Mouse (Mus musculus) liver, embryonic 13.5 days (tissue): ENCODE measurements around the gene Dpy19l2. TPM values are rescaled to one million over a fixed set of nuclear protein-coding genes. Genes with fewer than 3 reads are reported as not detected.

ENCODE experiments used
- ATAC-seq: fragments of 200-750 bp; cut with Nextera tagmentation; 2 replicates; pipeline ENCODE4 v1.8.0; 2017; ENCODE audit warnings: low read depth, mild to moderate bottlenecking, moderate number of reproducible peaks, moderate library complexity
- DNase-seq: peaks from one replicate; pipeline ENCODE4 v3.0.0; 2022
- H3K27ac ChIP-seq: fragments of 300-500 bp; sonication (generic); 2 replicates; pipeline ENCODE4 v1.5.1; 2015; ENCODE audit warnings: moderate library complexity, mild to moderate bottlenecking, inconsistent platforms
- H3K27me3 ChIP-seq: fragments of 300-500 bp; sonication (generic); 2 replicates; pipeline ENCODE4 v1.6.1; 2015; ENCODE audit warnings: mild to moderate bottlenecking, inconsistent platforms
- H3K36me3 ChIP-seq: fragments of 300-500 bp; sonication (generic); 2 replicates; pipeline ENCODE4 v1.6.1; 2015; ENCODE audit warnings: mild to moderate bottlenecking, inconsistent platforms
- H3K4me1 ChIP-seq: fragments of 300-500 bp; sonication (generic); replicated peaks from 2 replicates; pipeline ENCODE4 v1.6.1; 2015; ENCODE audit warnings: inconsistent platforms
- H3K4me2 ChIP-seq: fragments of 300-500 bp; sonication (generic); 2 replicates; pipeline ENCODE4 v1.6.1; 2015; ENCODE audit warnings: inconsistent platforms, mild to moderate bottlenecking, moderate library complexity
- H3K4me3 ChIP-seq: fragments of 300-500 bp; sonication (generic); replicated peaks from 2 replicates; pipeline ENCODE4 v1.5.1; 2015; ENCODE audit warnings: mild to moderate bottlenecking, inconsistent platforms
- H3K9ac ChIP-seq: fragments of 300-500 bp; sonication (generic); 2 replicates; pipeline ENCODE4 v1.6.1; 2015; ENCODE audit warnings: mild to moderate bottlenecking, inconsistent platforms
- H3K9me3 ChIP-seq: fragments of 300-500 bp; sonication (generic); replicated peaks from 2 replicates; pipeline ENCODE4 v1.6.1; 2016; ENCODE audit warnings: inconsistent platforms
- WGBS: fragments of 180-500 bp; shearing (Covaris S2); methylation state at CpG from one replicate; pipeline ENCODE4 v1.1.7; 2015; ENCODE audit not compliant: insufficient replicate concordance; 5-methylcytosine and 5-hydroxymethylcytosine counted together
- polyA plus RNA-seq: library from polyadenylated mRNA; unstranded; fragments of >200 nt; fragmentation: Nextera tagmentation; extraction: Ambion mirVana; gene quantifications from 2 replicates; pipeline ENCODE4 v1.2.1, GENCODE M21; 2015

Dpy19l2 gene
- polyA plus RNA-seq, 1 experiment from 2014 or later, result 0.07 TPM

DNA sequence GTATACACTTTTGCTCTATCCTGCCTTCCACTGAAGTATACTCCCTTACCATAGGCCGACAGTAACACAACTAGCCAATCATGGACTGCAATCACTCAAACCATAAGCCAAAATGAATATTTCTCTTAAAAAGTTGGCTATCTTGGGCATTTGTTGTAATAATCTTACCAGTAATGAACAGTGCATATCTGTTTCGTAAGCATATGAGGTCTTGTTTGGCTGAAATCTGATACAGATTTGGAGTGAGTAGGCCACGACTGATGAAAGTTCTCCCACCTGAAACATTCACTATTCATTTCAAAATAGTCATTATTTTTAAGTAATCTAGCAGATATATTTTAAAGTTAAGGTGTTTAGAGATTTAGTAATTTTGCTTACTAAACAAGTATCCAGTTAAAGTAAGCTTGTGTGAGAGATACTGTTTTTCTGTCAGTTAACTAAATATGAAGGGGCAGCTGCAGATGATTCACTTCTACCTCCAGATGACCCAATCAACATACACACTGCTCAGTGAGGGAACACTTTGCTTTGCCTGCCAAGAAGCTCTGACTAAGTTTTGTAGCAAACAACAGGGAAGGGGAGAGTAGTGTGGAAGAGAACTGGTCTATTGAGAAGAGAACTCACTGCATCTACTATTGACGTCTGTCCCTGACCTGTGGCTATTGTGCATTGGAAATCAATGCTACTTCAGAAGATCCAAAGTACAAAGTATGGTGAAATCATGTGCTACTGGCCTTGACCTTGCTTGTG is 184.5 kb downstream of the Dpy19l2 start:
- no peak overlapping the region for H3K27ac ChIP-seq
- H3K9me3 ChIP-seq, result no peaks in the 10 kb centered on the region
- no peak overlapping the region for H3K4me3 ChIP-seq
- ATAC-seq (no peak), DNase-seq (no peak)
- H3K4me2 ChIP-seq, result no peak overlapping the region
- H3K27me3 ChIP-seq, result no peaks in the 10 kb centered on the region
- H3K9ac ChIP-seq, result no peak overlapping the region
- no peaks in the 10 kb centered on the region for H3K4me1 ChIP-seq
- no peaks in the 10 kb centered on the region for H3K36me3 ChIP-seq
- 66% methylated on average over 4 of the region's 4 CpGs for WGBS

- no peak overlapping the region for H3K27ac ChIP-seq
- WGBS, result 70% methylated on average over 4 of the region's 4 CpGs
- no peak for DNase-seq
- no peak overlapping the region for H3K4me2 ChIP-seq
- peaks cover 14% of the 10 kb centered on the region for H3K4me1 ChIP-seq
- no peaks in the 10 kb centered on the region for H3K9me3 ChIP-seq
- H3K4me3 ChIP-seq, result no peak overlapping the region
- no peak for ATAC-seq
- no peaks in the 10 kb centered on the region for H3K27me3 ChIP-seq
- H3K9ac ChIP-seq, result no peak overlapping the region
- H3K36me3 ChIP-seq, result no peaks in the 10 kb centered on the region
Observed at GRCm38 (mm10) chr9:24508880-24509279, 187.2 kb downstream of the Dpy19l2 start.

Other genes with a start within 250 kb of the Dpy19l2 start
- gene Dpy19l1, start 193.2 kb downstream of the Dpy19l2 start, polyA plus RNA-seq, result 12.9 and 13.0 TPM in 2 replicates
- not detected in 2 replicates for gene Cypt4, start 71.1 kb downstream of the Dpy19l2 start, polyA plus RNA-seq
- 0.69 and 0.96 TPM in 2 replicates for gene Tbx20, start 78.0 kb upstream of the Dpy19l2 start, polyA plus RNA-seq